Mouse (Mus musculus): ENCODE measurements around the gene Vmn1r195.
"Not testable (repeated sequence)": the region's sequence is repeated elsewhere in the genome, so short reads cannot be mapped to it uniquely, and the experiment has no call there.

Vmn1r195 gene

DNA sequence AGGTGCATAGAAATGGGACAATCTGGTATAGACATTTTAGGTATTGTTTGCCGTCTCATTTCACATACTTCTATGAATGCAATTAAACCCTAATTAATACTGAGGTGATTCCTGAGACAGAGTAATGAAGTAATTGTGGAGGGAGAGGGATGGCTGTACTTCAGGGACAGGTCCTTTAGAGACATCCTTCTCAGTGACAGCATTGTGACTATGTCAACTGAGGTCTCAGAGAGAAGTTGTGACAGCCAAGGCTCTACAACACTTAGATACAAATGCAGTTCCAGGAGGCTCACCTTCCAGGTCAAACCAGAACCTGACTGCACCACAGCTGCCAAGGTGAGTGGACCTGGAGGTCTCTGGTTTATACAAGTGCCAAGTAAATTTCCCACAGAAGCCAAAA lies at the start of gene Vmn1r195:
TSS of gene Vmn1r195 (plus strand) at position 301 of the 400 bp plus-strand sequence.
- DNase-seq (ENCODE audit: low spot score) = not testable (repeated sequence)

DNA sequence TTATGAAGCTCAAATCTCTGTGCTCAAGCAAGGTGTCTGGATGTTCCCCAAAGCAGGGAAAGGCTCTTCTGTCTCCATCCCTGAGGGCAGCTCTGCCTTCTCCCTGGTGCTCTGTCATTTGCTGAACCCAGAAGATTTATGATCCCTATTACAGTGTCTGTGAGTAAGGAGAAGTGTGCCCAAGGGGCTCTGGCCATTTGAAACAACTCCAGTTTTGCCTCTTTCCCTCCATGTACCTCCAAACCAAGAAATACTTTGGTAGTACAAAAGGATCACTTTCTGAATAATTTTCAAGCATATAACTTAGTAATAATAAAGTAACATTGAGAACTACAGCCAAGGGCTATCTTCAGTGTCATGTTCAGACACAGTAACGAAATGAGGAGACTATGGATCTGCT lies 47.3 kb upstream of the Vmn1r195 start, which contains the start of gene Vmn1r193:
TSS of gene Vmn1r193 (minus strand) at position 101 of the 400 bp plus-strand sequence.
- DNase-seq (ENCODE audit: low spot score) = not testable (repeated sequence)

DNA sequence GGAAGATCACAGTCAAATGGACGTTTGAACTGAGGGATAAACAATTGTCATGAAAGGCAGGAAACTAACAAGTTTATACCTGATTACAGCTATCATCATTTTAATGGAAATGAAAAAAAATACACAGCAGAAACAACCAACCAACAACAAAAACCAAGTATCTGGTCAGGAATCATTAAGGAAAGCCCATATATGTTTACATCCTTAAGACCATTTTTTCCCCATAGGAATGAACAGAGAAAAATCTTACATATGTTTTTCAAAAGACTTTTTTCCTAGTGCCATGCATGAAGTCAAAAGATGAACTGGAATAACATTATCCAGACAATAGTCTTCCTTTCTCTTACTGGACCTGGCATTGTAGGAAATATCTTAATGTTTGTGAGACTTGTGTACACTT lies 26.4 kb upstream of the Vmn1r195 start, which contains the start of gene Vmn1r194:
TSS of gene Vmn1r194 (plus strand) at position 301 of the 400 bp plus-strand sequence.
- no peak for DNase-seq (ENCODE audit: low spot score)

DNA sequence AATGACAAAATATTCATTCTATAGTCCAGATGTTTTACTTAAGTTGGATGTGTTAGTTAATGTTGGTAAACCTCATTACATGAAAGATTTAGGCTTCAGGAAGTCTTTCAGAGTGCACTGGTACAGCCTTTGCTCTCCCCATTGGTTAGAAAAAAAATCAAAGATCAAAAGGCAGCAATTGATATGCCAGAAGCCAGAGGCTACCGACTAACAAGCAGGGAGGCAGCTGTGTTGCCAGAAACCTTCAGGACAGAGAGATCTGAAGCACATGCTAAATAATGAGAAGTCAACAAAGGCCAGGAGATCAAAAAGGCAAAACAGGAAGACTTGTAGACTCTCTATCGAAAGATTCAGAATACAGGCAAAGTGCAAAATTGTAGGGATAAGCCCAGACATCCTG lies 1.4 kb downstream of the Vmn1r195 start:
- DNase-seq (ENCODE audit: low spot score) = no peak

DNA sequence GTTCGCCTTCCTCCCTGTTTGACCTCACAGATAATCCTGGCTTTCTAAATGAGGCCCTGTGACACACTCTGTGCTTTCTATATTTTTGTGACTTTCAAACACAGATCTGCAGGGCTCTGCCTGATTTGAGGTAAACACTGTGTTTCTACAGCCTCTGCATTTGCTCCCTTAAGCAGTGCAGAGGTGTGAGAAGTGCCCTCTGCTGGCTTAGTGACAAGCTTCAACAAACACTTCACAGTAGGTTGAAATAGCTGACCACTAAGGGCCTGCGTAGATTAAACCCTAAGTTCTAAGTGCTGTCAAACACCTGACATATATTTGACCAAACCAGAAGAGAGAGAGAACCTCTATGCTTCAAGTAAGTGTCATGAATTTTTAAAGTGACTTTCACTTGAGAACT lies 14.3 kb downstream of the Vmn1r195 start:
- no peak for DNase-seq (ENCODE audit: low spot score)

DNA sequence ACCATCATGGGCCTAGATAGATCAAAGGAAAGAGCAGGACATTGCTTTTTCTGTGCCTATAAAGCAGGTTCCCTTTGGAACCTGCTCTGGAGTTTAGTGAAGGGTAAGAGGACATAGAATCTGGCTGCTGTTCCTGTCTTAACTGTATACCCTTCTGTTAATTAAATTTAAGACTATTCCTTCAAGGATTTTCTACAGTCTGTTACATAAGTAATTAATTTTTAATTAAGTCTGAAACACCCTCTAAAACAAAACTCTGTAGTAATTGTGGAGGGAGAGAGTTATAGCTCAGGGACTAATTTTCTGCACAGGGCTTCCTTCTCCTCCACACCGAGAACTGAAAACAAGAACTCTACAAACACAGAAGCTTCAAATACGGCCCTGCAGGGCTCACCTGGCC lies 19.3 kb downstream of the Vmn1r195 start, which contains the start of gene Vmn1r196:
TSS of gene Vmn1r196 (plus strand) at position 301 of the 400 bp plus-strand sequence.
- no peak for DNase-seq (ENCODE audit: low spot score)

DNA sequence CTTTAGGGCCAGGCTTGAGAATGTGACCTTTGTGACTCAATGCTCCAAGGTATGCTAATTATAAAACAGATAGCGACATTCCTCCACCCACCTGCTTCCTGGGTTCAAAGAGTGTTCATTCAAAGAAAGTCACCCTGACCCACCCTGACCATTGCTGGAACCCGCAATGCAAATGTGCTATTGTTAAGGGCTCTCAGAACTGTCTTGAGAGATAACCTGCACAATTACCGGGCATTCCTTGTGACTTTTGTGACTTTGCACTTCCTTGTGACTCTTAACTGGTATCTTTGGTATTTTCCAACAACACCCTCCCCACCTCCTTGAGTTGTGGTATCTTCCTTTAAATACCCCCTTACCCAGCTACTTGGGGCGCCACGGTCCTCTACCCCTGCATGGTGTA lies 37.8 kb downstream of the Vmn1r195 start:
- DNase-seq (ENCODE audit: low spot score) = not testable (repeated sequence)

DNA sequence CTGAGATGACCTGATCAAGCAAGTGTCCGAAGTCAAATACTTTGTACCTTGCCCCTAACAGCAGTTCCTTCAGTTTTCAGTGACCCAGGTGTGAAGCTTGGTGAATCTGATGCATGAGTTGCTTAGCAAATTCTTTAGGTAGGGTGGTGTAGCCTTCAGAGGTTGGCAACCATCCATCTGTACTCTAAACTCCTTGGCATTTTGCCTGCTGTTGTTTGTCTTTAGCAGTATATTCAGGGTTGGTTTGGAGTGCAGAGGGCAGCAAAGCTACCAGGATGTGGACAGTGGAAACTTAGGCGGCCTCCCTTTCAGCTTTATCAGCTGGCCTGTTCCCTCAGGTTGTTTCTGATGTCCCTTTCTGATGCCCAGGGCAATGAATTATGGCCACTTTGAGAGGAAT lies 45.0 kb downstream of the Vmn1r195 start:
- no peak for DNase-seq (ENCODE audit: low spot score)

DNA sequence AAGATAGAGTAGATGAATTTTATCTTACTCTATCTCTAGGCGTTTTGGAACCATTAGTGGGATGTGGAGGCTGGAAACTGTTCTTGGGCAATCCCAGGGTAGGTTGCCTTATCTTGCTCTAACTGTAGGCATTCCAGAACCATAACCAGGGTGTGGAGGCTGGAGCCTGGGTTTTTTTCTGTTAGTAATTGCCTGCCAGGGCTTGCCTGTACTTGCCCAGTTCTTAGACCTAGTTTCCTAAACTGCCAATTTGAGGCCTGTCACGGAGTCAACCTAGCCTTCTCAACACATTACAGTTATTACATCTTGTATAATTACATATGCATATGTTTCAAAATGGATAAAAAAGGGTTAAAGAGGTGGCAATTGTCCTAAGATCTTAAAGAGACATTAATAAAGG lies 47.0 kb downstream of the Vmn1r195 start:
- no peak for DNase-seq (ENCODE audit: low spot score)

DNA sequence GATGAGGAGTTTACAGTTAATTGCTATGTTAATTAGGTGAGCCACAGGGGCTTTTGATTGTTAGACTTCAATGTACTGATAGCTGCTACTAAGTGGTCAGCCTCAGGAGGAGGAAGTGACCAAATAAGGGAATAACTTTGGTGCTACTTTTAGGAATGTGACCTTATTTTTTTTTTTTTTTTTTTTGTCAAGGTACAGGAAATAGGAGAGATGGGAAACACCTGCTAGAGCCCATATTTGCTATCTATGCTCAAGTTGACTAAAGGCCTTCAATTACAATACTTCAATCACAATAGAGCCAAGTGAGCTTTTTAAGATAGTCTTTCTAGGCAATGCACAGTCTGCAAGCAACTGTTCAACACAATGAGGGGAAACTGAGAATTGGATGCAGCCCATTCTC lies 49.8 kb downstream of the Vmn1r195 start:
- no peak for DNase-seq (ENCODE audit: low spot score)

DNA sequence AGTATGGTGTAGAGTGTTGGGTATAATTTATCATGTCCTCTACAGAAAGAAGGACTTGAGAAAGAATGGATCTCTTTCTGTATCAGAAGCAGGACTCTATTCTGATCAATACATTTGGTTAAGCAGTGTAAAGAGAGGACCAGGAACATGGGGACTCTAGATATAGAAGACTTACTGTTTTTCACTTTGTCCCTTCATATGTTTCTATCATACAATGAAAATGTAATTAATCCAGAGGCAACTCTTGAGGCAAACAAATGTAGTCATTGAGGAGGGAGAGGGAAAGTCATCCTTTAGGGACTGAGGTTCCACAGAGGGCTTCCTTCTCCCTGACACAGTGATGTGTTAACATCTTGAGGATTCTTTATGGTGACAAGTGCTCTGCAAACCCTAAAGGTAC lies 54.0 kb downstream of the Vmn1r195 start, which contains the start of gene Vmn1r197:
TSS of gene Vmn1r197 (plus strand) at position 301 of the 400 bp plus-strand sequence.
- no peak for DNase-seq (ENCODE audit: low spot score)
